Mouse (Mus musculus): ENCODE results near the gene Lgals3bp.
A peak's percentile ranks its signal among the peaks of the same experiment; 100 is the strongest.

Lgals3bp gene

DNA sequence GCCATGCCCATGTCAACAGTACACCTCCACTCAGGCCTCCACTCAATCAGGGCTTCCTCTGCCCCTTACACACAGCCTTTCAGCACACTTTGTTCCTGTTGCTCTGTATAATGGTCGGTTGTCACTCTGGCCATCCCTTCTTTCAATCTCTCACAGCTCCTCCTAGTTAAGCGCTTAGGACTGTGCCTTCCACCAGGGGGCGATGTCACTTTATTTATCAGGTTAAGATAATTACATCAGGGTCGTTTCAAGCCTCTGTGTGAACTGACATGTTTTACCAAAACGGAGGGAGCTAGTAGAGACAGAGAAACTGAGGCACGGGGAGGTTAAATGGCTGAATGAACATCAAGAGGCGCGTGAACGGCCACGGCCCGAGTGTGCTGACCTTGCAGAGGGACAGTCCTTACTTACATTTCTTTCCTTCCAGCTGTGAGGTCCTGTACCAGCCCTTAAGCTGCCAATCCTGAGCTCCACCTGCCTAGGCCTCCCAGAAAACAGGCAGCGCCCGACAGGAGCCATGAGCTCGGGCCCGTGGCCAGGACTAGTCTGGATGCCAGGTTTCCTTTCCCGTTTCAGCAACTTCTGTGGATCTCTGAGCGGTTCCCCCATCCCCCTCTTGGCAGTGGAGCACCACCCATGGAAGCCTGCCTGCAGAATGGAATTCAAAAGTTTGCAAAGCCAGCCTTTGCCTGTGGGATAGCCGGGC, 21.5 kb upstream of the Lgals3bp start:
- DNase-seq (ENCODE audit: low spot score in 2 of 2) = peak; percentile 70 to 74

DNA sequence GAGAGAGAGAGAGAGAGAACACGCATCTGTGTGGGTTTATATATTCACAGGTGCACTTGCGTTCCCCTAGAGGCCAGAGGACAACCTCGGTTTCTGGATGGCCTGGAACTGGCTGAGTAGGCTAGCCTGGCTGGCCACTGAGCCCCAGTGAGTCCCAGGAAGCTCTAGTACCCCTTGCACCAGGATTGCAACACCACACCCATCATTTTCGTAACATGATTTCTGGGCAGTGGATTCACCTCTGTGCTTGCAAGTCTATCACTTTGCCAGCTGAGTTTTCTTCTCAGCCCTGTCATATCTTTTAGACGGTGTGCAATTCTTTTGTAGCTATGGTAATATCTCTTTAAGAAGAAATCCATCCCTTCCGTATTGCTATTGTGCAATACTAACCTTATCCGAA, 18.4 kb upstream of the Lgals3bp start:
- DNase-seq (ENCODE audit: low spot score in 2 of 2) = no peak

- DNase-seq (ENCODE audit: low spot score in 2 of 2) = peak; percentile 96 to 98
Observed at GRCm38 (mm10) chr11:118418834-118419504, 17.1 kb upstream of the Lgals3bp start, which contains the start of gene Cant1. Gene Cant1, minus strand, starts transcription at chr11:118419086.

GRCm38 (mm10) chr11:118418442-118418833, 16.5 kb upstream of the Lgals3bp start:
- DNase-seq (ENCODE audit: low spot score in 2 of 2) = peak in 1 of 2 experiments; percentile 42

DNA sequence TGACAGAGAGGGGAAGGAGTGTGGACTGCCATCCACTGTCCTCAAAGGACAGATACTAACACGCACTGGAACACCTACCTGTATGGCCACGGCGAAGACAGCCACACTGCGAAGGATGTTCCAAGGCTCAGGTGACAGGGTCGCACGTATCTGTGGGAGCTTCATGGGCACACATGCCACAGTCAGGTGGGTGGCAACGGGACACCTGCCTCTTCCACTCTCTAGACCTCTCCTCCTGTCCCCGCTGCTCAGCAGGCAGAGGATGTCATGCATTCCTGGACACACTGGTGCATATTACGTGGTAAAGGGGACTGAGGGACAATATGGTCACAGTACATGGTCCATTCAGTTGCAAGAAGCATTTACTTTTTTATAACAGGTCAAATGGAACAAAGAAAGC, 15.6 kb upstream of the Lgals3bp start:
- no peak for DNase-seq (ENCODE audit: low spot score in 2 of 2)

- DNase-seq (ENCODE audit: low spot score in 2 of 2) = no peak
Observed at GRCm38 (mm10) chr11:118416046-118416445, 14.2 kb upstream of the Lgals3bp start.

GRCm38 (mm10) chr11:118415630-118416029, 13.7 kb upstream of the Lgals3bp start:
- DNase-seq (ENCODE audit: low spot score in 2 of 2) = no peak

- no peak for DNase-seq (ENCODE audit: low spot score in 2 of 2)
Observed at GRCm38 (mm10) chr11:118414270-118414669, 12.4 kb upstream of the Lgals3bp start.

- no peak for DNase-seq (ENCODE audit: low spot score in 2 of 2)
Observed at GRCm38 (mm10) chr11:118413055-118413454, 11.2 kb upstream of the Lgals3bp start.

DNA sequence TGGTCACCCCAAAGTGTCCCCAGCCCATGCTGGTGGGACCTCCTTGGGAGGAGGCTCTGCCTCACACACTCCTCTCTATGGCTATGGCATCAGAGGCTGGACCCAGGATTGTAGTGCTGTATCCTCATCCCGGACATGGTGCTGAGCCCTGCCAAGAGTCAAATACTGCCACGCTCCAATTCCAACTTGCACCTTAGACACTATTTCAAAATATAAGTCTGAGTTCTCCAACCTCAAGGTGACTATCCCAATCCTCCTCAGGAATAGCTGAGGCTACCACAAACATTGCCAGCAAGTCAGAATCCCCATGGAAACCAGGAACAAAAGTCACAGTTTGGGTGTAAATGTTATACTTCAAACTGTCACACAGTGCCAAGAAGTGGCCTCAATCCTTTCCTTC, 10.7 kb upstream of the Lgals3bp start:
- no peak for DNase-seq (ENCODE audit: low spot score in 2 of 2)

DNA sequence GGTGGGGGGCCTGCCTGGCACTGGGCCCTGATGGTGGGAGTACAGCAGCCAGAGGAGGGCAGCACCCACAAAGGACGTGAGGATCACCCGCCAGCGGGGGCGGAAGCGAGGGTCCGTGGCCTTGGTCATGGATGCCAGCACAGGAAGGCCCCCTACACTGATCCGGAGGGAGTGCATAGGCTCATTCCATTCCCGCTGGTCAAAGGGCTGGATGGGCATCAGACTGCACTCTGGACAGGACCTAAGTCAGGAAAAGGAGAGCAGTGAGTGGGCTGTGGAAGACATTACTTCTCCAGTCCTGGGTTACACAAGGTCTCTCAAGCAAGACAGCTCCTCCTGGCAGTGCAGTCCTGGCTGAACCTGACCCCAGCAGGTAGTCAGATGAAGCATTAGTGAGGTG, 9.4 kb upstream of the Lgals3bp start:
- DNase-seq (ENCODE audit: low spot score in 2 of 2) = no peak

DNA sequence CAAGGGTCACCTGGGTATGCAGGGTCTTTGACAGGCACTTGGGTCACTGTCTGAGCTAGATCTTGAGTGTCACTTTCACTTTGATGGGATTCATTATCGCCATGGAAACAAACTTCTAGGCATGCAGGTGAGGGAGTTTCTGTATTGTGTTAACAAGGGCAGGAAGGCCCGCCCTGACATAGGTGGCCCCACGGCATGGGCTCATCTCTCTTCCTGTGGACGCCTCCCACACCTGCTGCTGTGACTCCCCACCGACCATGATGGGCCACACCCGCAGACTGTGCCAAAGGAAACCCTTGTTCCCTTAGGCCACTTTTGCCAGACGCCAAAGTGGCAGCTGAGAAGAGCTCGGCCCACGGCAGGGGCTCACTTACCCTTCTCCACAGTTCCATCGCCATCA, 8.6 kb upstream of the Lgals3bp start:
- no peak for DNase-seq (ENCODE audit: low spot score in 2 of 2)

DNA sequence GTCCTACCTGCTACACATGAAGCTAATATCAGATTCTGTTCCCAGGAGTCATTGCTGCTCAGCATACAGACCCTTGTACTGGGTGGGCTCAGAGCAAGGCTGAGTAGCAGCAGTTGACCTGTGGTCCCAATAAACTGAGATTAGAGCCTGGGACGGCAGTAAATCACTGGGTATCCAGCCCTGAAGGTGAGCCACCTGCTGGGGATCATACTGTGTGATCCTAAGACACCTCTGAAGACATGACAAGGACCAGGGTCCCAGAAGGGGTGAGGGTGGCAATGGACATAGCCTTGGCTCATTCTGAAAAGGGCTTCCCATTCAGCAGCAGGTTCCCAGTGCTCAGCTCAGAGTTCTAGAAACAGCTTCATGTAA, 8.2 kb upstream of the Lgals3bp start:
- no peak for DNase-seq (ENCODE audit: low spot score in 2 of 2)

DNA sequence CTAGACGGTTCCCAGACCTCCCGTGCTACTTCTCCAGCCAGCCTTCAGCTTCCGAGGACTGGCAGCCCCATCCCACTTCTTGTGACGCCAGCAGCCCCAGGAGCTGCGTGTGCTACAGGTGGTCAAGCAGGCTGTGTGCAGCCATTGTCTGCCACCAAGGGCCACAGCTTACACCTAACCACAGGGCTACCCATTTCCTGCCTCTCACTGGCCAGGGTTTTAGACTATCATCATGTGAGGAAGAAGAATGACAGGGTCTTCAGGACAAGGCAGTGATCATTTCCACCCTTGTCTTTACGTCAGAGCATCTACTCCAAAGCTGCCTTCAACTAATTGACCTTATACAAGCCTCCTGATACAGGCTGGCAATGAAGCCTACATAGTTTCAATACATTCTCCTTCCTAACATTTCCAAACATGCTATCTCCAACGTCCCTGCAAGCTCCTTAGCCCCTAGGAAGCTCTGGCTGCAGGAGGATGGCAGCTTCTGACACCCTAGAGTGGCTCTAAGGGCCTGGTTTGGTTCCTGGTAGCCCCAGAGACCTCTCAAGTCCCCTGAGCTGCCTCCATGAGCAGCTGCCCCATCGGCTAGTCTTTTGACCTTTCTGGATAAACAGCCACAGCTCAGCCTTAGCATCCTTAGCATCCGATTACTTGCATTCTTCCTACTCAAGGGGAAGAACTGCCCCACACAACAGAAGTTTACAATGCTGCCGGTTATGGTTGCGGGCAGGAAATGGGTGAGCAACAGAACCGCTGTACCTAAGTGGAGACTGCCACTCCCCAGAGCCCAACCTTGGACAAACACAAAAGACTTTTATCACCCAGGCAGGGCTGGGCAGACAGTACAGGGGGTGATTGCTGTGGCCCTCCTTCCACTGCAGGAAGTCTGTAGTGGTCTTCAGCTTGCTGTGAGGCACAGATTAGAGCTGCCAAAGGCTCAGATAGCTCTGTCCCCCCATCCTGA, 7.5 kb upstream of the Lgals3bp start:
- DNase-seq (ENCODE audit: low spot score in 2 of 2) = no peak

GRCm38 (mm10) chr11:118408051-118408740, 6.3 kb upstream of the Lgals3bp start:
- no peak for DNase-seq (ENCODE audit: low spot score in 2 of 2)

DNA sequence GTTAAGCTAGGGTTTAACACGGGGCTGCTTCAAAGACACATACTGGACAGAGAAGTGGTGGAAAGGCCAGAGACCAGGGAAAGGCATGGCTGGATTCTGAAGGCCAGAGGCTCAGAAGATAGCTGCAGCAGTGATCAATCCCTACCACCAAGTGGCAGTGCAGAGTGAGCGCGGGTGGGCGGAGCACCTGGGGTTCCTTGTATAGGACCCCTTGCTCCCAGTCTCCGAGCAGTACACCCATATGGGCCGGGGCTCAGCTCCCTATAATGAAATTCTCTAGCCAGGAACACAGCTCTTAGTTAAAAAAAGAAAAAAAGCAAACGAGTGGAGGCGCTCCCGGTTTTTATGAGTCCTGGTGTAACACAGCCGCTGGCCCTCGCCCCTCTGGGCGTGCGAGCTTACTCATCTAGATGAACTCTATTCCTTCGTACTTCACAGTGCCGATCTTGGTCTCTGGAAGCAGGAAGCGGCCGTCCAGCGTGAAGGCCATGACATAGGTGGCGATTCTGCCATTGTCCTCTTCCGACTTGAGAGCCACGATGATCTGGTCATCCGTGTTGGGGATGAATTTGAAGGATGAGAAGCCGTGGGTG, 5.5 kb upstream of the Lgals3bp start:
- no peak for DNase-seq (ENCODE audit: low spot score in 2 of 2)

GRCm38 (mm10) chr11:118406521-118406920, 4.6 kb upstream of the Lgals3bp start:
- DNase-seq (ENCODE audit: low spot score in 2 of 2) = no peak

DNA sequence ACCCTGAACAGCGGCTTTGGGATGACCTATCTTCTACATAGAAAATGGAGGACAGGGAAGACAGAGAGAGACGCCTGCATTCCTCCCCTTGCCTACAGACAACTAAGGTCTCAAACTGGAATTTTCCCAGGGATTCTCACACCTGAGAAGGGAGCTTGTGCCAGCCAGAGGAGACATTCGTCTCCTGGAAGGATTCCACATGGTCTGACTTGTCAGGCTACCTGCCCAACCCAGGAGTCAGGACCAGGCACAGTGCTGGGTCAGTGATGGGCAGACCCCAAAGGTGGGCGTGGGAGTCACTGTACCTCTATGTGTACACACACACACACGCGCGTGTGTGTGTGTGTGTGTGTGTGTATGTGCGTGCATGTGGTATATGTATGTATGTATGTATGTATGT, 3.4 kb upstream of the Lgals3bp start:
- no peak for DNase-seq (ENCODE audit: low spot score in 2 of 2)

DNA sequence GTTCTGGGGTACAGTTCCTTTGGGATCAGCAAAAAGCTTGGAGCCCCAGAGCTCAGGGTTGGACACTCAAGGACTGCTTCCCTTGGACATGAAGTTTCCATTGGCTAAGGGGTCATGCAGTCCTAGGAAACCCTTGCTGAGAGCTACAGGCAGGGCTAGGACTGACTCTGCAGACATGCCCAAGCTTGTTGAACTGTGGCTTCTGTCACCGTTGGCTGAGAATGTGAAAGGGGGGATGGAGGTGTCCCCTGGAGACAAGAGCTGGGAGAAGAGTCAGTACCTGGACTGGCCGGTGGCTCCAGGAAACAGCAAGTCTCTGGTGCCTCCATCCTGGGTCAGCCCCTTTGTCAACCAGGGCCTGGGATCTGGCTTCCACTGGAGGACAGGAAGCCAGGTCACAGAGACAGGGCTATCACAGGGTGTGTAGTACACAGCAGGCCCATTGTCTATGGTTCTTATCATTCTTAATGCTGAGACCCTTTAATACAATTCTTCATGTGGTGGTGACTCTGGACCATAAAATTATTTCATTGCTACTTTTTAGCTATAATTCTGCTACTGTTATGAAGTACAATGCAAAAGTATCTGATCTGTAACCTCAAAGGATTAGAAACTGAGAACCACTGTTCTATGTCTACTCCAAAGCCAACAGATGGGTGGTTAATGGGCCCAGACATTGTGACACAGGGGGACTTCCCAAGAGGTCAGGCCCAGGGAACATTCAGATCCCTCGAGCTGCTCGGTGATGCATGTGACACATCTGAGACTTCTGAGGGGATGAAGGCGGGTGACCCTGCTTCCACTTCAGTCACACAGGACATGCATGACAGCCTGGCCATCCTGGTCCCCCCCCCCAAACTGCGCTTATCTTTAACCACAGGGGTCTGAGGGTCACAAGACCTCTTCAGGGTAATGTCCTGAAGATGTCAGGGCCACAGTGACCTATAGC, 2.3 kb upstream of the Lgals3bp start:
- DNase-seq (ENCODE audit: low spot score in 2 of 2) = no peak

GRCm38 (mm10) chr11:118403183-118403582, 1.3 kb upstream of the Lgals3bp start:
- no peak for DNase-seq (ENCODE audit: low spot score in 2 of 2)

Measured in frontal cortex, postnatal 14 days (tissue).